Mouse (Mus musculus): ENCODE measurements around the gene Vrtn.

GRCm38 (mm10) chr12:84611718-84612117, 29.1 kb upstream of the Vrtn start:
- no peak for TF ChIP-seq CTCF (IDR thresholded peaks at IDR 0.05; ENCODE audit: control insufficient read depth, insufficient read depth, low read length)
- no peak for TF ChIP-seq POLR2A (IDR thresholded peaks at IDR 0.05; ENCODE audit: borderline replicate concordance, control insufficient read depth, low read depth, low read length)

Data from bone marrow, adult 2 months (tissue).